Mouse (Mus musculus): ENCODE measurements around the gene BC028528.

DNA sequence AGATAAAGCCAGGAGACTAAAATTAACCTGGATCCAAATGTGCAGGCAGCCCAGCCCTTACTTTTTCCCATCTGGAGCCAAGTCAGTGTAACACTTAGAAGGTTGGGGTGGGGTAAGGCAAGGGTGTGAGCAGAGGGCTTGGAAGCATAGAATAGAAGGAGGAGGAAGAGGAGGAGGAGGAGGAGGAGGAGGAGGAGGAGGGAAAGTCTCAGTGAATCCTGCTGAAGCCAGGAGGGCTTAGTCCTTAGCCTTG lies 10.5 kb upstream of the BC028528 start:
- TF ChIP-seq CTCF (IDR thresholded peaks at IDR 0.05; ENCODE audit: low read depth, low read length) (no peak), GATA1 (IDR thresholded peaks at IDR 0.05; ENCODE audit: borderline replicate concordance, low read length) (no peak)
